Mouse (Mus musculus): ENCODE measurements around the gene Opa3. TPM values are rescaled to one million over a fixed set of nuclear protein-coding genes. Genes with fewer than 3 reads are reported as not detected.

Gene Opa3
- polyA plus RNA-seq, 1 experiment = 28.9 TPM

- Histone ChIP-seq H3K4me1 (ENCODE audit: control insufficient read depth, insufficient read depth, insufficient read length, low read length) (no peaks in the 10 kb centered on the region), H3K27ac (replicated peaks; ENCODE audit: low read depth, low read length) (no peak overlapping the region), H3K4me3 (ENCODE audit: insufficient read depth, low read depth, low read length) (peak overlapping the region; percentile 63)
These were observed 72.6 kb downstream of the Opa3 start for GRCm38 (mm10) chr7:19300501-19301421.

DNA sequence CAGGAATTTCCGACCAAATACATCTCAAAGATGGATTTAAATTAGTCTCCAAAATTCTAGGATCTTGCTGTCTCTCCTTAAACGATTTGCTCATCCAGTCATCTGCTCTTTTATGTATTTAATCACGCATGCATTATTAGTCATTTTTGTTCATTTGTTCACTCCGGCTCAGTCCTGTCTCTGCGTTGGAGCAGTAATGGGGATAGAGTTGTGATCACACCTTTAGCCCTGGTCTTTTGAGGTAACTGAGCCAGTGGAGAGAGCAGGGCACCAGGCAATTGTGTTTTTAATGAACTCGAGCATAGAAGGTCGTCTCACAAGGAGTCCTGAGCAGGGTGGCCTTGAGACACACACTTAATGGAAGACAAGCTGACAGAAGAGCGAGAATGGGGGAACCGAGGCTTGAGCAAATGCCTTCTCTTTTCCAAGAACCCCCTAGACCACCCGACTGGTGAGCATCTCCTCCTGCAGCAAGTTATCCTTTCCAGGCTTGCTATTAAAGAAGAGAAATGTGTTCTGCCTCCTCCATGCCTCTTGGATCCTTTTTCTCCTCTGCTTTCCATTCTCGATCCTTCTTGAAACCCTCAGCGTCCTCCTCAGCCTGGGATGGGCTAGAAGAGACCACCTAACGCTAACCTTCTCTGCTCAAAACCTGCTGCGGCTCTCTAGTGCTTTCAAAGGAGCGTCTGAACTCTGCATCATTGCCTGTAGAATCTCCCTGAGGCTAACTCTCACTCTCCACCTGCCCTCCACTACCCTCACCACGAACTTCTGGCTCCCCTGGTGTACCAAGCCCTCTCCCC lies 73.5 kb downstream of the Opa3 start:
- no peak overlapping the region for H3K4me3 ChIP-seq (ENCODE audit: insufficient read depth, low read depth, low read length)
- H3K27ac ChIP-seq (replicated peaks; ENCODE audit: low read depth, low read length) = no peak overlapping the region
- no peaks in the 10 kb centered on the region for H3K4me1 ChIP-seq (ENCODE audit: control insufficient read depth, insufficient read depth, insufficient read length, low read length)

- H3K4me1 ChIP-seq (ENCODE audit: control insufficient read depth, insufficient read depth, insufficient read length, low read length) = no peaks in the 10 kb centered on the region
- H3K27ac ChIP-seq (replicated peaks; ENCODE audit: low read depth, low read length) = no peak overlapping the region
- no peak overlapping the region for H3K4me3 ChIP-seq (ENCODE audit: insufficient read depth, low read depth, low read length)
These were observed 74.3 kb downstream of the Opa3 start for GRCm38 (mm10) chr7:19302264-19303045.

GRCm38 (mm10) chr7:19303046-19303305 lies 74.8 kb downstream of the Opa3 start:
- no peak overlapping the region for H3K27ac ChIP-seq (replicated peaks; ENCODE audit: low read depth, low read length)
- H3K4me3 ChIP-seq (ENCODE audit: insufficient read depth, low read depth, low read length) = no peak overlapping the region
- no peaks in the 10 kb centered on the region for H3K4me1 ChIP-seq (ENCODE audit: control insufficient read depth, insufficient read depth, insufficient read length, low read length)

- no peaks in the 10 kb centered on the region for H3K4me1 ChIP-seq (ENCODE audit: control insufficient read depth, insufficient read depth, insufficient read length, low read length)
- H3K27ac ChIP-seq (replicated peaks; ENCODE audit: low read depth, low read length) = no peak overlapping the region
- H3K4me3 ChIP-seq (ENCODE audit: insufficient read depth, low read depth, low read length) = 0 out of 2 replicates have a peak overlapping the region, but pooled peaks have one; percentile 5
These were observed 75.6 kb downstream of the Opa3 start for GRCm38 (mm10) chr7:19303770-19304169.

DNA sequence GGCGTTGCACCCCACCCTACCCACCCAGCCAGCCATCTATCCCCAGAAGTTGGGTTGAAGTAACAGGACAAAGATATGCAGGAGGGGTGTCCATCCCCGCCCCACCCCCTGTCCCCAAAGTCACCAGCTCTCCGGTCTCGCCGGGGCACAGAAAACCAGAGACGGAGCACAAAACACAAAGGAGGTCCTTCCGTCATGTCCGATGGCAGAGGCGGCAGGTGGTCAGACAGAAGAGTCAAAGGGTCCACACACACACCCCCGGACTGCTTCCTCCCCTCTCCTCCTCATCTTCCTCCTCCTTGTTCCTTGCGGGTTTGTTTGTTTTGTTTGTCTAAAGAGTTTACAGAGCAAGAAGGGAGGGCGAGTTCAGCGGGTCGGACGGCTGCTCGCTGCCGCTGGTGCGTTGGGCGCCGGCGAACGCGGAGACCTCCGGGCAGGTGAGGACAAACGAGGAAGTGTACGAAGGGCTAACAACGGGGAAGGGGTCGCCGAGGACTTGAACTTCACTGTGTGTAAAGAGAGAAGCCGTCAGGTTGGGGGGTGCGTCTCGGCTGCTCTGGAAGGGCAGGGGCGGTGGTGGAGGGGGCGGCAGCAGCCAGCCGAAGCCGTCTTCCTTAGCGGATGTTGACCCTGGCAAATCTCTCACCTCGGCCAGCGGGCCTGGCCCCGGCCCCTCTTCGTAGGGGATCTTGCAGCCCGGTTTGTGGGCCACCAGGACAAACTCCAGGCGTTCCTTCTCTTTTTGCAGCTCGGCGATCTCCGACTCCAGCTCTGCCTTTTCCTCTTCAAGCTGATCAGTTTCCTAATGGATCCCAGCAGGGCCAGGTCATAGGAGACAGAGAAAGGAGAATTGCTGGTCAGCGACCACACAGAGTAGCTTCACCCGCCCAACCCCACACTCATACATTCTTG lies 76.6 kb downstream of the Opa3 start:
- Histone ChIP-seq H3K4me1 (ENCODE audit: control insufficient read depth, insufficient read depth, insufficient read length, low read length) (no peaks in the 10 kb centered on the region), H3K27ac (replicated peaks; ENCODE audit: low read depth, low read length) (no peak overlapping the region), H3K4me3 (ENCODE audit: insufficient read depth, low read depth, low read length) (peak overlapping the region; percentile 52)

GRCm38 (mm10) chr7:19305413-19305735 lies 77.2 kb downstream of the Opa3 start:
- 0 out of 2 replicates have a peak overlapping the region, but pooled peaks have one; percentile 52 for H3K4me3 ChIP-seq (ENCODE audit: insufficient read depth, low read depth, low read length)
- H3K4me1 ChIP-seq (ENCODE audit: control insufficient read depth, insufficient read depth, insufficient read length, low read length) = no peaks in the 10 kb centered on the region
- no peak overlapping the region for H3K27ac ChIP-seq (replicated peaks; ENCODE audit: low read depth, low read length)

Other genes with a start within 250 kb of the Opa3 start
- not detected in 2 replicates for gene Nanos2, start 240.9 kb upstream of the Opa3 start, polyA plus RNA-seq (2012; ENCODE audit: insufficient read depth, insufficient read length, missing spikeins)
- 2.7 and 6.0 TPM in 2 replicates for gene Mypop, start 237.1 kb upstream of the Opa3 start, polyA plus RNA-seq (2012; ENCODE audit: insufficient read depth, insufficient read length, missing spikeins)
- gene Irf2bp1, start 224.3 kb upstream of the Opa3 start, polyA plus RNA-seq (2012; ENCODE audit: insufficient read depth, insufficient read length, missing spikeins) = 7.9 and 11.4 TPM in 2 replicates
- gene Foxa3, start 204.8 kb upstream of the Opa3 start, polyA plus RNA-seq (2012; ENCODE audit: insufficient read depth, insufficient read length, missing spikeins) = not detected in 2 replicates
- gene Sympk, start 204.0 kb upstream of the Opa3 start, polyA plus RNA-seq (2012; ENCODE audit: insufficient read depth, insufficient read length, missing spikeins) = 28.1 and 42.9 TPM in 2 replicates
- gene Rsph6a, start 173.6 kb upstream of the Opa3 start, polyA plus RNA-seq (2012; ENCODE audit: insufficient read depth, insufficient read length, missing spikeins) = not detected in 2 replicates
- gene Dmwd, start 152.1 kb upstream of the Opa3 start, polyA plus RNA-seq (2012; ENCODE audit: insufficient read depth, insufficient read length, missing spikeins) = 9.6 and 12.0 TPM in 2 replicates
- gene Dmpk, start 144.5 kb upstream of the Opa3 start, polyA plus RNA-seq (2012; ENCODE audit: insufficient read depth, insufficient read length, missing spikeins) = 50.7 and 72.5 TPM in 2 replicates
- 6.2 and 7.1 TPM in 2 replicates for gene Six5, start 133.7 kb upstream of the Opa3 start, polyA plus RNA-seq (2012; ENCODE audit: insufficient read depth, insufficient read length, missing spikeins)
- not detected in 2 replicates for gene Gm4969, start 110.0 kb upstream of the Opa3 start, polyA plus RNA-seq (2012; ENCODE audit: insufficient read depth, insufficient read length, missing spikeins)
- 1.7 and 3.3 TPM in 2 replicates for gene Fbxo46, start 108.5 kb upstream of the Opa3 start, polyA plus RNA-seq (2012; ENCODE audit: insufficient read depth, insufficient read length, missing spikeins)
- gene Qpctl, start 79.0 kb upstream of the Opa3 start, polyA plus RNA-seq (2012; ENCODE audit: insufficient read depth, insufficient read length, missing spikeins) = 7.5 and 9.1 TPM in 2 replicates
- gene Snrpd2, start 78.6 kb upstream of the Opa3 start, polyA plus RNA-seq (2012; ENCODE audit: insufficient read depth, insufficient read length, missing spikeins) = 30.3 and 42.2 TPM in 2 replicates
- gene Gipr, start 62.2 kb upstream of the Opa3 start, polyA plus RNA-seq (2012; ENCODE audit: insufficient read depth, insufficient read length, missing spikeins) = 0.44 TPM in 1 of 2 replicates, not detected in the other
- 7.7 and 9.2 TPM in 2 replicates for gene Eml2, start 51.9 kb upstream of the Opa3 start, polyA plus RNA-seq (2012; ENCODE audit: insufficient read depth, insufficient read length, missing spikeins)
- gene Gpr4, start 15.8 kb upstream of the Opa3 start, polyA plus RNA-seq (2012; ENCODE audit: insufficient read depth, insufficient read length, missing spikeins) = 3.8 and 4.7 TPM in 2 replicates
- 13.4 and 19.2 TPM in 2 replicates for gene Vasp, start 43.5 kb downstream of the Opa3 start, polyA plus RNA-seq (2012; ENCODE audit: insufficient read depth, insufficient read length, missing spikeins)
- gene Ppm1n, start 51.7 kb downstream of the Opa3 start, polyA plus RNA-seq (2012; ENCODE audit: insufficient read depth, insufficient read length, missing spikeins) = not detected in 2 replicates
- gene Rtn2, start 54.3 kb downstream of the Opa3 start, polyA plus RNA-seq (2012; ENCODE audit: insufficient read depth, insufficient read length, missing spikeins) = 14.9 and 16.6 TPM in 2 replicates
- gene Fosb, start 81.7 kb downstream of the Opa3 start, polyA plus RNA-seq (2012; ENCODE audit: insufficient read depth, insufficient read length, missing spikeins) = 2.7 and 48.0 TPM in 2 replicates
- 32.6 and 38.4 TPM in 2 replicates for gene Ercc1, start 116.4 kb downstream of the Opa3 start, polyA plus RNA-seq (2012; ENCODE audit: insufficient read depth, insufficient read length, missing spikeins)
- gene Cd3eap, start 131.1 kb downstream of the Opa3 start, polyA plus RNA-seq (2012; ENCODE audit: insufficient read depth, insufficient read length, missing spikeins) = 3.3 and 5.5 TPM in 2 replicates
- 1.7 and 4.1 TPM in 2 replicates for gene Ppp1r13l, start 131.4 kb downstream of the Opa3 start, polyA plus RNA-seq (2012; ENCODE audit: insufficient read depth, insufficient read length, missing spikeins)
- 4.4 and 6.4 TPM in 2 replicates for gene Ercc2, start 153.7 kb downstream of the Opa3 start, polyA plus RNA-seq (2012; ENCODE audit: insufficient read depth, insufficient read length, missing spikeins)
- not detected in 2 replicates for gene Klc3, start 175.8 kb downstream of the Opa3 start, polyA plus RNA-seq (2012; ENCODE audit: insufficient read depth, insufficient read length, missing spikeins)
- 328 and 404 TPM in 2 replicates for gene Ckm, start 176.4 kb downstream of the Opa3 start, polyA plus RNA-seq (2012; ENCODE audit: insufficient read depth, insufficient read length, missing spikeins)
- 9.8 and 10.9 TPM in 2 replicates for gene Mark4, start 230.5 kb downstream of the Opa3 start, polyA plus RNA-seq (2012; ENCODE audit: insufficient read depth, insufficient read length, missing spikeins)
- 0.79 and 1.0 TPM in 2 replicates for gene Exoc3l2, start 235.0 kb downstream of the Opa3 start, polyA plus RNA-seq (2012; ENCODE audit: insufficient read depth, insufficient read length, missing spikeins)